Mouse (Mus musculus) bone marrow macrophage, adult 2 months (primary cell): Measurements from ENCODE around the gene Dhx32. TPM values are rescaled to one million over a fixed set of nuclear protein-coding genes. Genes with fewer than 3 reads are reported as not detected.

Experiments used
- H3K27ac ChIP-seq: 2 replicates; pipeline ENCODE4 v1.5.1; 2012; ENCODE audit warnings: low read depth, low read length; ENCODE audit not compliant: insufficient read depth
- H3K4me1 ChIP-seq: 2 replicates; pipeline ENCODE4 v1.6.1; 2012; ENCODE audit warnings: low read length; ENCODE audit not compliant: control insufficient read depth, insufficient read depth
- H3K4me3 ChIP-seq: 2 replicates; pipeline ENCODE4 v1.5.1; 2012; ENCODE audit warnings: mild to moderate bottlenecking, low read length, moderate library complexity; ENCODE audit not compliant: insufficient read depth
- CTCF ChIP-seq: IDR thresholded peaks from 2 replicates; pipeline ENCODE4 v1.5.1; 2012; ENCODE audit warnings: low read depth, mild to moderate bottlenecking, low read length, moderate library complexity
- POLR2A ChIP-seq: IDR thresholded peaks from 2 replicates; pipeline ENCODE4 v1.6.1; 2012; ENCODE audit warnings: mild to moderate bottlenecking, low read depth, low read length, borderline replicate concordance
- polyA plus RNA-seq: library from polyadenylated mRNA; stranded (reverse); fragments of >200 nt; gene quantifications from 2 replicates; pipeline ENCODE4 v1.2.4, GENCODE M21; 2012; ENCODE audit not compliant: missing spikeins, insufficient read depth, insufficient read length

The Dhx32 gene
- polyA plus RNA-seq, 1 experiment = 13.7 TPM

GRCm38 (mm10) chr7:133731971-133732645 is 50.4 kb downstream of the Dhx32 start:
- Histone ChIP-seq H3K27ac (no peak overlapping the region), H3K4me1 (peaks cover 15% of the 10 kb centered on the region), H3K4me3 (no peak overlapping the region)
- TF ChIP-seq POLR2A = no peak

- TF ChIP-seq POLR2A (no peak), CTCF (no peak)
- Histone ChIP-seq H3K27ac (peak overlapping the region; percentile 32), H3K4me1 (peaks cover 15% of the 10 kb centered on the region), H3K4me3 (no peak overlapping the region)
These were observed 52.0 kb downstream of the Dhx32 start for GRCm38 (mm10) chr7:133730324-133731191.

GRCm38 (mm10) chr7:133729351-133729750 is 53.2 kb downstream of the Dhx32 start:
- no peak overlapping the region for H3K27ac ChIP-seq
- H3K4me1 ChIP-seq = peaks cover 15% of the 10 kb centered on the region
- H3K4me3 ChIP-seq = no peak overlapping the region
- TF ChIP-seq CTCF = no peak
- TF ChIP-seq POLR2A = no peak

GRCm38 (mm10) chr7:133727027-133727426 is 55.5 kb downstream of the Dhx32 start:
- H3K4me3 ChIP-seq = no peak overlapping the region
- no peak overlapping the region for H3K27ac ChIP-seq
- TF ChIP-seq POLR2A (no peak), CTCF (no peak)
- peaks cover 15% of the 10 kb centered on the region for H3K4me1 ChIP-seq

- Histone ChIP-seq H3K4me1 (peaks cover 5% of the 10 kb centered on the region), H3K4me3 (no peak overlapping the region), H3K27ac (no peak overlapping the region)
- TF ChIP-seq CTCF (no peak), POLR2A (no peak)
These were observed 57.0 kb downstream of the Dhx32 start for GRCm38 (mm10) chr7:133725571-133725970.

GRCm38 (mm10) chr7:133724844-133725243 is 57.7 kb downstream of the Dhx32 start:
- Histone ChIP-seq H3K4me3 (no peak overlapping the region), H3K27ac (no peak overlapping the region), H3K4me1 (no peaks in the 10 kb centered on the region; the same call in 1 of the 2 replicates)
- TF ChIP-seq CTCF (no peak), POLR2A (no peak)

- no peak for TF ChIP-seq POLR2A
- no peak for TF ChIP-seq CTCF
These were observed 61.9 kb downstream of the Dhx32 start for GRCm38 (mm10) chr7:133720616-133721015.

GRCm38 (mm10) chr7:133718580-133718979 is 63.9 kb downstream of the Dhx32 start:
- no peak for TF ChIP-seq POLR2A
- no peak for TF ChIP-seq CTCF
- H3K4me3 ChIP-seq = no peak overlapping the region
- H3K27ac ChIP-seq = no peak overlapping the region
- H3K4me1 ChIP-seq = no peaks in the 10 kb centered on the region

More at GRCm38 (mm10) chr7:133720616-133721015, 61.9 kb downstream of the Dhx32 start:
- Histone ChIP-seq H3K4me1 (no peaks in the 10 kb centered on the region), H3K27ac (no peak overlapping the region), H3K4me3 (no peak overlapping the region)

GRCm38 (mm10) chr7:133715387-133715786 is 67.1 kb downstream of the Dhx32 start:
- no peak overlapping the region for H3K27ac ChIP-seq
- no peak for TF ChIP-seq POLR2A
- no peak for TF ChIP-seq CTCF
- H3K4me3 ChIP-seq = no peak overlapping the region

GRCm38 (mm10) chr7:133707301-133707700 is 75.2 kb downstream of the Dhx32 start:
- H3K4me3 ChIP-seq = no peak overlapping the region
- no peak overlapping the region for H3K27ac ChIP-seq
- TF ChIP-seq POLR2A (no peak), CTCF (no peak)
- no peaks in the 10 kb centered on the region for H3K4me1 ChIP-seq

More at GRCm38 (mm10) chr7:133715387-133715786, 67.1 kb downstream of the Dhx32 start:
- H3K4me1 ChIP-seq = no peaks in the 10 kb centered on the region

- Histone ChIP-seq H3K4me1 (no peaks in the 10 kb centered on the region), H3K4me3 (no peak overlapping the region), H3K27ac (no peak overlapping the region)
- TF ChIP-seq CTCF = no peak
- no peak for TF ChIP-seq POLR2A
These were observed 78.6 kb downstream of the Dhx32 start for GRCm38 (mm10) chr7:133703906-133704305.
